13 mouse cellular contexts compared by ENCODE assay signal in the genomic region with DNA sequence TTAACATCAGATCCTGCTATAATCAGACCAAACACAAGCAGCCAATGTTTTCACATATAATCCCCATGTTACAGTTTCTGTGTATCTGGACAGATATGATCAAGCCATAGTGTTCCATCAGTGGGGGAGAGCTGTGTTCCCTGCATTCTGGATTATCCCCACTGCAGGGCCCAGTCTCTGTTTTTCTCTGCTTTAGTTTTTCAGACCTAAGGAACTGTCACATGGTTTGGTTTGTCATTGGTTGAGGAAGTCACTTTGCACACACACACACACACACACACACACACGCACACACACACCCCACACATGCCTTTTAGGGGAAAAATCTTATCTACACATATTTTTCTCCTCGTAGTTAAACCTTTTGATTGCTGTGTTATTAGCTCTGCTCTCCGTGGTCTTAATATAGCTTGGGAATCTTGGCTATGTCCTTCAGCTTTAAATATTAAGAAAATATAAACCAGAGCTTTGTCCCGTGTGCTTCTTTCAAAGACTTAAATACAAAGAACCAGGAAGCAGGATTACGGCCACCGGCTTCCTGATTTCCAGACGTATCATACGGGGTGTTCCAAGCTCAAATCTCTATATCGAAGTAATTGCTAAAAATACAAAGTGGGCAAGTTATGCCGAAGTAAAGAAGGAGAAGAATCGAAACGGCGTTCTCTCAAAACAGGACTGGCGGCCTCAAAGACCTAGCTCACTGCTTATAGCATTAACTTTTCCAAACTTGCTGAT. TPM values are rescaled to one million over a fixed set of nuclear protein-coding genes. Genes with fewer than 3 reads are reported as not detected.
DNase-seq lines count a peak whose midpoint lies in the region; ATAC-seq and TF ChIP-seq lines count a peak whose summit lies in the region.
"Had no signal": no experiment of that assay in that cellular context is flagged by ENCODE, and none has a peak within 500 bp of the region (broad histone marks: within the 10 kb centered on the region; RNA-seq: fewer than 3 reads in every experiment).

No protein-coding gene starts in this region.

- H3K27me3 ChIP-seq in kidney, embryonic 15.5 days, result no peaks in the 10 kb centered on the region
- no peaks in the 10 kb centered on the region for H3K27me3 ChIP-seq in kidney, embryonic 14.5 days (ENCODE audit: control insufficient read depth, insufficient read depth, low read length)
- no peaks in the 10 kb centered on the region for H3K27me3 ChIP-seq in testis, adult 2 months (ENCODE audit: control insufficient read depth, insufficient read depth, low read length)
- H3K27me3 ChIP-seq: midbrain, embryonic 12.5 days; Patski had no signal

- TF ChIP-seq POLR2A in testis, adult 2 months (IDR thresholded peaks at IDR 0.05; ENCODE audit: control insufficient read depth, low read depth, low read length), result no peak

- peaks cover 34% of the 10 kb centered on the region for H3K4me1 ChIP-seq in kidney, embryonic 15.5 days
- H3K4me1 ChIP-seq in kidney, embryonic 14.5 days (ENCODE audit: control insufficient read depth, insufficient read depth, low read length), result peaks cover 16% of the 10 kb centered on the region
- peaks cover 14% of the 10 kb centered on the region for H3K4me1 ChIP-seq in testis, adult 2 months (ENCODE audit: control insufficient read depth, insufficient read depth, low read length)

- no peak overlapping the region for H3K4me3 ChIP-seq in kidney, embryonic 15.5 days (replicated peaks)
- no peak overlapping the region for H3K4me3 ChIP-seq in kidney, embryonic 14.5 days (ENCODE audit: low read length)
- no peak overlapping the region for H3K4me3 ChIP-seq in testis, adult 2 months (ENCODE audit: control insufficient read depth, low read depth, low read length)
- H3K4me3 ChIP-seq: liver, embryonic 15.5 days; midbrain, embryonic 12.5 days had no signal

- TF ChIP-seq CTCF in testis, adult 2 months (IDR thresholded peaks at IDR 0.05; ENCODE audit: control insufficient read depth, insufficient read depth, insufficient replicate concordance, low read depth, low read length), result no peak

- WGBS in kidney, embryonic 15.5 days, result 74% methylated on average over 14 of the region's 14 CpGs
- 85% methylated on average over 14 of the region's 14 CpGs for WGBS in kidney, embryonic 14.5 days

- no peak overlapping the region for H3K4me2 ChIP-seq in kidney, embryonic 15.5 days
- no peak overlapping the region for H3K4me2 ChIP-seq in kidney, embryonic 14.5 days (replicated peaks; ENCODE audit: low read depth, low read length)

- no peak overlapping the region for H3K9ac ChIP-seq in kidney, embryonic 15.5 days
- no peak overlapping the region for H3K9ac ChIP-seq in kidney, embryonic 14.5 days (ENCODE audit: low read depth, low read length)
- H3K9ac ChIP-seq: liver, embryonic 15.5 days had no signal

- H3K9me3 ChIP-seq in kidney, embryonic 15.5 days (replicated peaks), result no peaks in the 10 kb centered on the region
- H3K9me3 ChIP-seq in kidney, embryonic 14.5 days (ENCODE audit: control insufficient read depth, low read length), result no peaks in the 10 kb centered on the region
- H3K9me3 ChIP-seq: liver, embryonic 15.5 days; midbrain, embryonic 12.5 days had no signal

- DNase-seq in cerebellum, adult 9-10 months, result peak; percentile 43
- no peak for DNase-seq in cerebellum, postnatal 4 days (ENCODE audit: low spot score in 2 of 2)
- DNase-seq in testis, postnatal 14 days (ENCODE audit: low spot score), result no peak
- DNase-seq in embryo, embryonic 10.5 days (ENCODE audit: low spot score), result no peak
- DNase-seq in adrenal gland, adult 2 months, result no peak
- DNase-seq: gastrocnemius, postnatal 25 days had no signal

- H3K27ac ChIP-seq in kidney, embryonic 15.5 days, result 0 out of 2 replicates have a peak overlapping the region, but pooled peaks have one; percentile 93
- H3K27ac ChIP-seq in kidney, embryonic 14.5 days (ENCODE audit: low read depth, low read length), result no peak overlapping the region
- peak overlapping the region; percentile 97 for H3K27ac ChIP-seq in testis, adult 2 months (ENCODE audit: control insufficient read depth, insufficient read depth, low read depth, low read length)
- H3K27ac ChIP-seq: liver, embryonic 15.5 days had no signal

- ATAC-seq in kidney, embryonic 15.5 days (replicated peaks; ENCODE audit: low FRiP score), result no peak
- ATAC-seq in kidney, embryonic 14.5 days (ENCODE audit: low FRiP score, low TSS enrichment), result no peak
- ATAC-seq: inflammation-experienced regulatory T-cells, adult 6 months; Patski had no signal

- H3K36me3 ChIP-seq in kidney, embryonic 15.5 days, result no peaks in the 10 kb centered on the region
- H3K36me3 ChIP-seq in kidney, embryonic 14.5 days (ENCODE audit: control insufficient read depth, insufficient read depth, low read length), result no peaks in the 10 kb centered on the region
- no peaks in the 10 kb centered on the region for H3K36me3 ChIP-seq in testis, adult 2 months (ENCODE audit: control insufficient read depth, insufficient read depth, low read length)
- H3K36me3 ChIP-seq: liver, embryonic 15.5 days; midbrain, embryonic 12.5 days had no signal

RNA-seq across cellular contexts. Expression of a gene that starts 1.9 kb away (rescaled TPM):
- 35.4 and 38.7 TPM in 2 replicates for polyA plus RNA-seq in kidney, embryonic 15.5 days (2015; fragmentation: Nextera tagmentation; extraction: Ambion mirVana)
- polyA plus RNA-seq in kidney, embryonic 14.5 days (2014; fragmentation: Nextera tagmentation; extraction: Ambion mirVana), result 38.3 and 43.6 TPM in 2 replicates
- polyA plus RNA-seq in testis, adult 2 months (2012; rRNA removed), result 21.3 and 23.4 TPM in 2 replicates
- 100 to 1,000 TPM; 166 to 261 TPM for total RNA-seq in adrenal gland, adult 2 months (2021)
- polyA plus RNA-seq in adrenal gland, adult 2 months (2012; rRNA removed), result 497 and 623 TPM in 2 replicates

Comparison
In these comparisons a context has a peak if more than half of its experiments do, and no peak if none do; other contexts are left out.
1. RNA of a gene that starts 1.9 kb away (polyA plus RNA-seq): 497 to 623 TPM in adrenal gland, adult 2 months; 38.3 to 43.6 TPM in kidney, embryonic 14.5 days, 35.4 to 38.7 TPM in kidney, embryonic 15.5 days and 21.3 to 23.4 TPM in testis, adult 2 months; every median in the first group is over 10 times any median in the second.